Mouse (Mus musculus): ENCODE measurements around the gene Hist1h3g.
"Not testable (repeated sequence)": the region's sequence is repeated elsewhere in the genome, so short reads cannot be mapped to it uniquely, and the experiment has no call there.

GRCm38 (mm10) chr13:23574546-23575170, 39.4 kb downstream of the Hist1h3g start:
- TF ChIP-seq CTCF (conservative IDR thresholded peaks at IDR 0.05; ENCODE audit: low read length); NANOG (IDR thresholded peaks at IDR 0.05; ENCODE audit: borderline replicate concordance, low read length): not testable (repeated sequence)

Data from E14TG2a.4 (cell line).